19 mouse cellular contexts compared by ENCODE assay signal in the genomic region with DNA sequence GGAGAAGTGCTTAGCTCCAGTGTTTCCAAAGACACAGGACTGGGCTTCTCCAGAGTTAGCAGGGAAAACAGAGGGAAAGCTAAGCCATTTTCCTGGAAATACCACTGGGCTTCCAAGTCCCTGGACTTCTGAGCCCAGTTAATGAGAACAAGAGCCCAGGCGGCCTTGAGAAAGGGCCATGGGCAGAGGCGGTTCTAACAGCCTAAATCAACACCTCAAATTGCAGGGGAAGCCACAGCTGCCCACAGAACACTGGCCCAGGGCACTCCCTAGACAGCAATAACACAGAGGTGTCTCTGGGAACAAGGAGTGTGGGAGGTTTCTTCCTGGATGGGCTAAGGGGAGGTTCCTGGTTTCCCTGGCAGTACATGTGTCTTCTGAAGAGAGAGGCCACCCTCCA. TPM values are rescaled to one million over a fixed set of nuclear protein-coding genes. Genes with fewer than 3 reads are reported as not detected.
DNase-seq lines count a peak whose midpoint lies in the region; ATAC-seq and TF ChIP-seq lines count a peak whose summit lies in the region.
"Had no signal": no experiment of that assay in that cellular context is flagged by ENCODE, and none has a peak within 500 bp of the region (broad histone marks: within the 10 kb centered on the region; RNA-seq: fewer than 3 reads in every experiment).

No protein-coding gene starts in this region.

- DNase-seq in midbrain, postnatal 0 days (ENCODE audit: low spot score): no peak
- peak; percentile 28 for DNase-seq in fat pad, adult 2 months (ENCODE audit: extremely low read depth, low read depth, low spot score)
- peak; percentile 11 for DNase-seq in skeletal muscle tissue, adult 2 months (ENCODE audit: low read depth, low spot score)
- no peak for DNase-seq in spleen, postnatal 4 days (ENCODE audit: low spot score in 2 of 2)
- DNase-seq: adrenal gland, adult 2 months; cerebellum, adult 2 months; gastrocnemius, postnatal 10 days; lung, postnatal 10 days; spleen, adult 18-20 months; thymus, postnatal 14 days had no signal

- no peak overlapping the region for H3K4me3 ChIP-seq in hindbrain, embryonic 12.5 days
- H3K4me3 ChIP-seq in hindbrain, embryonic 13.5 days: no peak overlapping the region
- H3K4me3 ChIP-seq in midbrain, postnatal 0 days (ENCODE audit: low read depth, low read length): no peak overlapping the region
- H3K4me3 ChIP-seq in midbrain, embryonic 15.5 days: no peak overlapping the region
- H3K4me3 ChIP-seq: heart, embryonic 15.5 days; intestine, embryonic 15.5 days; layer of hippocampus, adult 2 months; liver, embryonic 15.5 days had no signal

- H3K9me3 ChIP-seq in hindbrain, embryonic 12.5 days (replicated peaks): no peaks in the 10 kb centered on the region
- H3K9me3 ChIP-seq in hindbrain, embryonic 13.5 days: no peaks in the 10 kb centered on the region
- no peaks in the 10 kb centered on the region for H3K9me3 ChIP-seq in midbrain, postnatal 0 days (ENCODE audit: low read length)
- no peaks in the 10 kb centered on the region for H3K9me3 ChIP-seq in midbrain, embryonic 15.5 days
- H3K9me3 ChIP-seq: heart, embryonic 15.5 days; intestine, embryonic 15.5 days; liver, embryonic 15.5 days had no signal

- 0 out of 2 replicates have a peak overlapping the region, but pooled peaks have one; percentile 52 for H3K27ac ChIP-seq in hindbrain, embryonic 12.5 days
- H3K27ac ChIP-seq in hindbrain, embryonic 13.5 days: no peak overlapping the region
- peak overlapping the region; percentile 32; the same call in 1 of the 2 replicates for H3K27ac ChIP-seq in midbrain, postnatal 0 days (ENCODE audit: low read depth, low read length)
- H3K27ac ChIP-seq in midbrain, embryonic 15.5 days: no peak overlapping the region
- H3K27ac ChIP-seq: heart, embryonic 15.5 days; intestine, embryonic 15.5 days; liver, embryonic 15.5 days had no signal

- no peak for TF ChIP-seq CTCF in midbrain, postnatal 0 days (IDR thresholded peaks at IDR 0.05)

- WGBS in hindbrain, embryonic 12.5 days: 49% methylated on average over 2 of the region's 2 CpGs
- WGBS in hindbrain, embryonic 13.5 days: 64% methylated on average over 2 of the region's 2 CpGs
- WGBS in midbrain, postnatal 0 days: 63% methylated on average over 2 of the region's 2 CpGs
- 66% methylated on average over 2 of the region's 2 CpGs for WGBS in midbrain, embryonic 15.5 days

- peaks cover 9% of the 10 kb centered on the region for H3K4me1 ChIP-seq in hindbrain, embryonic 12.5 days
- 0 out of 2 replicates have a peak, but pooled peaks cover 5% of the 10 kb centered on the region for H3K4me1 ChIP-seq in hindbrain, embryonic 13.5 days (replicated peaks)
- no peaks in the 10 kb centered on the region for H3K4me1 ChIP-seq in midbrain, postnatal 0 days (ENCODE audit: insufficient read depth, low read length)
- peaks cover 10% of the 10 kb centered on the region; the same call in 1 of the 2 replicates for H3K4me1 ChIP-seq in midbrain, embryonic 15.5 days
- H3K4me1 ChIP-seq: liver, embryonic 15.5 days had no signal

- H3K27me3 ChIP-seq in hindbrain, embryonic 12.5 days: peaks cover 20% of the 10 kb centered on the region
- H3K27me3 ChIP-seq in hindbrain, embryonic 13.5 days: peaks cover 9% of the 10 kb centered on the region; the same call in 1 of the 2 replicates
- H3K27me3 ChIP-seq in midbrain, postnatal 0 days (ENCODE audit: insufficient read depth, low read length): no peaks in the 10 kb centered on the region
- 0 out of 2 replicates have a peak, but pooled peaks cover 7% of the 10 kb centered on the region for H3K27me3 ChIP-seq in midbrain, embryonic 15.5 days (replicated peaks)
- H3K27me3 ChIP-seq: heart, embryonic 15.5 days; intestine, embryonic 15.5 days; liver, embryonic 15.5 days had no signal

- H3K36me3 ChIP-seq in hindbrain, embryonic 12.5 days: no peaks in the 10 kb centered on the region
- no peaks in the 10 kb centered on the region for H3K36me3 ChIP-seq in hindbrain, embryonic 13.5 days
- no peaks in the 10 kb centered on the region for H3K36me3 ChIP-seq in midbrain, postnatal 0 days (ENCODE audit: insufficient read depth, low read length)
- H3K36me3 ChIP-seq in midbrain, embryonic 15.5 days (replicated peaks): no peaks in the 10 kb centered on the region
- H3K36me3 ChIP-seq: heart, embryonic 15.5 days; intestine, embryonic 15.5 days; liver, embryonic 15.5 days had no signal

- no peak for ATAC-seq in hindbrain, embryonic 12.5 days (ENCODE audit: low FRiP score)
- ATAC-seq in hindbrain, embryonic 13.5 days (ENCODE audit: low FRiP score): no peak
- ATAC-seq in midbrain, postnatal 0 days (ENCODE audit: low FRiP score): no peak
- no peak for ATAC-seq in midbrain, embryonic 15.5 days (replicated peaks)
- ATAC-seq: CD4-positive, CD25-positive, alpha-beta regulatory T cell, adult 4 months; intestine, embryonic 15.5 days had no signal

- no peak overlapping the region for H3K4me2 ChIP-seq in hindbrain, embryonic 12.5 days (replicated peaks)
- H3K4me2 ChIP-seq in hindbrain, embryonic 13.5 days: no peak overlapping the region
- H3K4me2 ChIP-seq in midbrain, postnatal 0 days (ENCODE audit: low read depth, low read length, poor library complexity, severe bottlenecking): no peak overlapping the region
- H3K4me2 ChIP-seq in midbrain, embryonic 15.5 days: no peak overlapping the region
- H3K4me2 ChIP-seq: heart, embryonic 15.5 days; intestine, embryonic 15.5 days; liver, embryonic 15.5 days had no signal

- no peak overlapping the region for H3K9ac ChIP-seq in hindbrain, embryonic 12.5 days
- no peak overlapping the region for H3K9ac ChIP-seq in hindbrain, embryonic 13.5 days
- no peak overlapping the region for H3K9ac ChIP-seq in midbrain, postnatal 0 days (replicated peaks; ENCODE audit: low read length, poor library complexity, severe bottlenecking)
- H3K9ac ChIP-seq in midbrain, embryonic 15.5 days: no peak overlapping the region
- H3K9ac ChIP-seq: heart, embryonic 15.5 days; intestine, embryonic 15.5 days; liver, embryonic 15.5 days had no signal

RNA-seq across cellular contexts. Expression of gene Cgnl1, which starts 18.3 kb away (rescaled TPM):
- polyA plus RNA-seq in hindbrain, embryonic 12.5 days (2016; fragmentation: Nextera tagmentation; extraction: Ambion mirVana): 7.1 and 7.3 TPM in 2 replicates
- 7.7 and 8.9 TPM in 2 replicates for polyA plus RNA-seq in hindbrain, embryonic 13.5 days (2015; fragmentation: Nextera tagmentation; extraction: Ambion mirVana)
- 5.7 and 11.2 TPM in 2 replicates for total RNA-seq in midbrain, postnatal 0 days (2014; rRNA removed)
- 4.6 and 4.9 TPM in 2 replicates for polyA plus RNA-seq in midbrain, postnatal 0 days (2015; fragmentation: Nextera tagmentation; extraction: Ambion mirVana)
- 5.9 and 6.2 TPM in 2 replicates for polyA plus RNA-seq in midbrain, embryonic 15.5 days (2015; fragmentation: Nextera tagmentation; extraction: Ambion mirVana)
- total RNA-seq: megakaryocyte-erythroid progenitor cell, adult 5-6 weeks had no signal
- polyA plus RNA-seq: CD4-positive, CD25-positive, alpha-beta regulatory T cell, adult 4 months had no signal

Comparison
In these comparisons a context has a peak if more than half of its experiments do, and no peak if none do; other contexts are left out.
1. H3K27ac ChIP-seq: peak in hindbrain, embryonic 12.5 days (single experiment) and midbrain, postnatal 0 days (single experiment); none in hindbrain, embryonic 13.5 days (single experiment) and midbrain, embryonic 15.5 days (single experiment).
2. DNase-seq: peak in fat pad, adult 2 months (single experiment) and skeletal muscle tissue, adult 2 months (single experiment); none in midbrain, postnatal 0 days (single experiment) and spleen, postnatal 4 days (0 of 2).